Comparison of ENCODE assay signal across 8 mouse cellular contexts in the genomic region with DNA sequence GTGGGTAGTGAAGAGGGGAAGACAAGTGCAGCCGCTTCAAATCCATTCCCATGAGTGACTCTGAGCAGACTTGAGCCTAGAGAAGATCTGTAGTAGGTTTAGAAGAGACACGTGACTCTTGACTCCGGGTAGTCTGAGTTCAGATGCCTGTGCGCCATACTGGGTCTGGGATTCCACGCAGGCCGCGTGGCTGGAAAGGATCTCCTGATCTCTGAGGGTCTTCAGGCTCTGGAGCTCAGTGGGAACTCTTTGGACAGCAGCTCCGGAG. TPM values are rescaled to one million over a fixed set of nuclear protein-coding genes. Genes with fewer than 3 reads are reported as not detected.
DNase-seq lines count a peak whose midpoint lies in the region; ATAC-seq and TF ChIP-seq lines count a peak whose summit lies in the region.

No protein-coding gene starts in this region.

- no peaks in the 10 kb centered on the region for H3K36me3 ChIP-seq in heart, postnatal 0 days (replicated peaks; ENCODE audit: control insufficient read depth, insufficient read depth, low read length)
- peaks cover 28% of the 10 kb centered on the region for H3K36me3 ChIP-seq in megakaryocyte, embryonic 14.5 days (replicated peaks; ENCODE audit: low read length)

- no peaks in the 10 kb centered on the region for H3K27me3 ChIP-seq in heart, postnatal 0 days (ENCODE audit: control insufficient read depth, insufficient read depth, low read length)
- H3K27me3 ChIP-seq in megakaryocyte, embryonic 14.5 days (replicated peaks): no peaks in the 10 kb centered on the region

- TF ChIP-seq EP300 in heart, postnatal 0 days (IDR thresholded peaks at IDR 0.05; ENCODE audit: low read depth): no peak

- peak overlapping the region; percentile 68 for H3K4me2 ChIP-seq in heart, postnatal 0 days (ENCODE audit: low read depth, low read length)

- ATAC-seq in heart, postnatal 0 days (ENCODE audit: insufficient read depth, low read depth): no peak
- ATAC-seq in frontal cortex, adult (ENCODE audit: low TSS enrichment): no peak

- H3K27ac ChIP-seq in heart, postnatal 0 days (ENCODE audit: low read depth): no peak overlapping the region

- peak; percentile 42 for DNase-seq in embryo, embryonic 10 days (ENCODE audit: low spot score)
- no peak for DNase-seq in embryo, embryonic 11 days
- DNase-seq in ES-CJ7 (ENCODE audit: low read depth, low spot score) (peak; percentile 73), MN1 (ENCODE audit: low spot score) (no peak)
- DNase-seq in heart, postnatal 0 days (ENCODE audit: low spot score): no peak
- no peak for DNase-seq in urinary bladder, adult 2 months (ENCODE audit: low spot score)

- H3K9ac ChIP-seq in heart, postnatal 0 days (replicated peaks; ENCODE audit: low read depth, low read length): peak overlapping the region; percentile 44; the same call in 1 of the 2 replicates

- H3K4me1 ChIP-seq in heart, postnatal 0 days (ENCODE audit: control insufficient read depth, insufficient read depth): peaks cover 41% of the 10 kb centered on the region
- H3K4me1 ChIP-seq in megakaryocyte, embryonic 14.5 days: peaks cover 97% of the 10 kb centered on the region

- H3K4me3 ChIP-seq in heart, postnatal 0 days (ENCODE audit: low read depth, low read length): peak overlapping the region; percentile 47
- peak overlapping the region; percentile 94 for H3K4me3 ChIP-seq in megakaryocyte, embryonic 14.5 days (replicated peaks)

- no peaks in the 10 kb centered on the region for H3K9me3 ChIP-seq in heart, postnatal 0 days (replicated peaks; ENCODE audit: control insufficient read depth, low read length)
- peaks cover 12% of the 10 kb centered on the region for H3K9me3 ChIP-seq in megakaryocyte, embryonic 14.5 days

- no peak for TF ChIP-seq CTCF in heart, postnatal 0 days (IDR thresholded peaks at IDR 0.05; ENCODE audit: low read depth)

- 27% methylated on average over 8 of the region's 8 CpGs for WGBS in heart, postnatal 0 days

RNA-seq across cellular contexts. Expression of a gene that starts 53.5 kb away (rescaled TPM):
- 36.8 and 53.6 TPM in 2 replicates for total RNA-seq in heart, postnatal 0 days (2014; rRNA removed; ENCODE audit: low replicate concordance)
- polyA plus RNA-seq in heart, postnatal 0 days (2015; fragmentation: Nextera tagmentation; extraction: Ambion mirVana): 3.7 TPM in 2 replicates
- 0.23 and 1.4 TPM in 2 replicates for polyA plus RNA-seq in megakaryocyte, embryonic 14.5 days (2012; ENCODE audit: insufficient read depth, low replicate concordance)
- polyA plus RNA-seq in urinary bladder, adult 2 months (2012; rRNA removed): 16.1 and 21.5 TPM in 2 replicates

Comparison
In these comparisons a context has a peak if more than half of its experiments do, and no peak if none do; other contexts are left out.
1. DNase-seq: peak in embryo, embryonic 10 days (single experiment) and ES-CJ7 (single experiment); none in embryo, embryonic 11 days (single experiment), heart, postnatal 0 days (single experiment), MN1 (single experiment) and urinary bladder, adult 2 months (single experiment).